Mouse (Mus musculus): ENCODE results near the gene Qrfpr. TPM values are rescaled to one million over a fixed set of nuclear protein-coding genes. Genes with fewer than 3 reads are reported as not detected.

Gene Qrfpr
- total RNA-seq, 2 experiments from 2014 or later, result not detected

GRCm38 (mm10) chr3:36137560-36137959 is 84.6 kb downstream of the Qrfpr start:
- Histone ChIP-seq H3K4me3 (no peak overlapping the region), H3K27ac (no peak overlapping the region)
- DNase-seq, result no peak
- TF ChIP-seq CTCF (IDR thresholded peaks at IDR 0.05), result peak; percentile 42
- intact Hi-C loops (cut with DNase I), result no loop called here

- intact Hi-C loops (cut with DNase I), result no loop called here
- no peak overlapping the region for H3K27ac ChIP-seq
- H3K4me3 ChIP-seq, result no peak overlapping the region
- no peak for TF ChIP-seq CTCF (IDR thresholded peaks at IDR 0.05)
- no peak for DNase-seq
Observed at GRCm38 (mm10) chr3:36136152-36136551, 86.0 kb downstream of the Qrfpr start.

Other genes with a start within 250 kb of the Qrfpr start
- 10 to 100 TPM; 32.7 to 41.8 TPM for gene Mccc1, start 221.6 kb downstream of the Qrfpr start, total RNA-seq (2021)
- gene Ccdc144b, start 168.8 kb downstream of the Qrfpr start, total RNA-seq (2021), result not detected
- 10 to 100 TPM; 25.1 to 30.0 TPM for gene Acad9, start 156.3 kb downstream of the Qrfpr start, total RNA-seq (2021)
- 1 to 10 TPM; 2.1 to 2.3 TPM for gene D3Ertd254e, start 71.3 kb downstream of the Qrfpr start, total RNA-seq (2021)

All from gastrocnemius, adult 2 months (tissue).